Mouse (Mus musculus): ENCODE data around the gene Stap2.
A peak's percentile ranks its signal among the peaks of the same experiment; 100 is the strongest.

Stap2 gene

GRCm38 (mm10) chr17:56024931-56025330 lies 19.5 kb upstream of the Stap2 start:
- DNase-seq (ENCODE audit: low spot score): no peak

DNA sequence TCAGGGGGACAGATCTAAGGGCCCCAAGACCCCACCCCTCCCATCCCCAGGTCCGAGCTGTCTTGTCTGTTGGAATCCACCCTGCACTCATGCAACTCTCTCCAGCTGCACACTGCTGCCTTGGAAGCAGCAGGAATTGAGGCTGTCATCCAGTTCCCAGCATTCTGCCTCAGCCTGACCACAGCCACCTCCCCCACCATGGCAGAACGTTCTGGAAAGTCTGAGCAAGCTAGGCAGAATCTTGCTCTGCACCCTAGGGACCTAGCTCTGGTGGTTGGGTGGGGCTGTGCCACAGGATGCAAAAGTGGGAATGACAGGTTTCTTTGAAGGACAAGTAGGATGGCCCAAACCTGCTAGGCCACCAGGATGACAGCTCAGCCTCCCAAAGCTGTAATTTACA lies 19.1 kb upstream of the Stap2 start:
- no peak for DNase-seq (ENCODE audit: low spot score)

DNA sequence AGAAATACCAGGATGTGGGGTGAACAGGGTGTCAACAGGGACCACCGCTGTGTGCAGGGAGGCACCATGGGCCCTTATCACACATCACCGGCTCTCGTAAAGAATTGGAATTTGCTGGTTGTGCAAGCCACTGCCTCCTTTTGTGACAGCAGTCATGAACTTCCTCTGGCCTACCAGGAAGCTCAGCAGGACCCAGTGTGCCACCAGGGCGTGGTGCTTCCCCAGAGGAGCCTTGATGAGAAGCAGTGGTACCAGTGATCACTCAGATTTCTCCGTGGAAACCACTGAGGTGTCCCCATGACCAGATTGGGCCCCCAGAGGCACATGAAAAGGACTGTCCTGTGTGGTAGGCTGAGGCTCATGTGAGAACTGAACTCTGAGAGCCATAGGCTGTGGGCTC lies 18.0 kb upstream of the Stap2 start:
- DNase-seq (ENCODE audit: low spot score): peak; percentile 62

DNA sequence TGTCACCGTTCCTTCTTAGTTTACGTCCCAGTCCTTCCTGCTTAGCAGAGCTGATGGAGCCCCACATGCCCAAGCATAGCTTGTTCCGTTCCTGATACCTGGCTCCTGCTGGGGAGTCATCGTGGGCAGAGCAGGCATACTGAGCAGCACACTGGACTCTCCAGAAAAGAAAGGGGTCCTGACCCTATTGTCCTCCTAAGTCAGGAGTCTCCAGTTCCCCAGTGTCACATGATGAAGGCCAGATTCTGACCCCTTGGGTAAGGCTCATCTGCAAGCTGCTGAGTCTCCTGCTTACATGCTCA lies 17.6 kb upstream of the Stap2 start:
- no peak for DNase-seq (ENCODE audit: low spot score)

DNA sequence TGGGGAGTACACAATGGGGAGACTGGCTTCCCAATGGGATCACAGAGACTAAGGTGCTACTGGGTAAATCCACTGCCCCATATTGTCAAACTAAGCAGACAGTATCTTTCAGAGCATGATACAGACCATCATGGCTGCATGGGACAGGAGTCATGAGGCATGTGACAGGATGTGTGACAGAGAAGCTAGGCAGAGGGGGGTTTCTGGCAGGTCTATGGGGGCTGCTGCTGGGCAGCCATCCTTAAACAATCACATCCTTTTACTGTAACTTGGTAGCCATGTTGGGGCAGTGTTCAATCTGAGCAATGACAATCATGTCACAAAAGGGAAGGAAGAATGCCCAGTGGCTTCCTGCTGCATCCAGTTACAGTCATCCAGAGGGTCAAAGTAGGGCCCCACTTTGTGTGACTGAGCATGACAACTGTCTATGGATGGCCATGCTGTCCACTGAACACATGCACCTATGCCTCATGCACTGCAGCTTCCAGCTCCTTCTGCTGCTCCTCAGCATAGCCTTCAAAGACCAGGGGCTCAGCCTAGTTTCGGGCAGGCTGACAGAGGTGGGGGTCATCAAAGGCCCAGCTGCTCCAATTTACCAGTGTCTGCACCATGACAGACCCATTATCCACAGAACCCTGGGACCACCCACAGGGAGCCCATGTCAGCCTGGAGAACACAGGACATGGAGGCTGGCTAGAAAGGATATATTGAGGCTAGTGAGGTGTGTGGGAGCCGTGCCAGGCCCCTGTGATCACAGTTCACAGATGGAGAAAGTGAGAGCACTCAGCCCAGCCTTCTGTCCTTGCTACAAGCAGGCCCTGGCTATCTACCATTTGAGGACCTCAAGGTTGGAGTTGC lies 17.0 kb upstream of the Stap2 start:
- no peak for DNase-seq (ENCODE audit: low spot score)

- no peak for DNase-seq (ENCODE audit: low spot score)
Measured at GRCm38 (mm10) chr17:56021161-56021910, 16.0 kb upstream of the Stap2 start.

GRCm38 (mm10) chr17:56020400-56021084 lies 15.2 kb upstream of the Stap2 start:
- DNase-seq (ENCODE audit: low spot score): no peak

DNA sequence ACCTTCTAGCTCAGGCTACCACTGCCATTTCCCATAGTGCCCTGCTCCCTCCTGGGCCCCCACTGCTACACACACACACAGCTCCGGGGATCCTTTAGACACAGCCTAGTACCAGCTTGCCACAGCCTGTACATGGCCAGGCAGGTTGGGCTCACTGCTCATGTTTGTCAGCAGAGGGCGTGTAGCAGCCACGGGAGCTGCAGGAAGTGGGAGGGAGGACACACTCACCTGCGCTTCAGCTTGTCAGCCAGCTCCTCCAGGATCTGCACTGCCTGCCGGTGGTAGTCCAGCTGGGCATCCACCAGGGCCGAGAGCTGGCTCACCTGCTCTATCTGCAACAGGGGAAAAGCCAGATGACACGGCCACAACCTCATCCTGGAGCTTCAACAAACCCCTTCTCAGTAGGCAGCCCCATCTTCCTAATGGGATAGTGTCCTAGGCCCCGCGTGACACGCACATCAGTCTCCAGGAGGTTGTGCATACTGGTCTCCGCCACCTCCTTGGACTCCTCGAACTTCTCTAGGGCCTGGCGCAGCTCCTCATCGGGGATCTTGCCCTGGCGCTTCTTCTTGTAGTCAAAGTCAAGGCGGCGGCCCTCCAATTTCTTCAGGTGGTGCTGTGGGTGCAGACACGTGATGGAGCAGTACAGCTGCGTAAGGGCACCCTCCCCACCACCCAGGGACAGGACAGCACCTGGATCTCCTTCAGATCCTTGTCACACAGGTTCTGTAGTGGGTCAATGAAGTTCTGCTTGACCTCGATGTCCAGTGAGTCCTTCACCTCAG lies 13.2 kb upstream of the Stap2 start:
- DNase-seq (ENCODE audit: low spot score): peak; percentile 58

- no peak for DNase-seq (ENCODE audit: low spot score)
Measured at GRCm38 (mm10) chr17:56017848-56018247, 12.5 kb upstream of the Stap2 start.

DNA sequence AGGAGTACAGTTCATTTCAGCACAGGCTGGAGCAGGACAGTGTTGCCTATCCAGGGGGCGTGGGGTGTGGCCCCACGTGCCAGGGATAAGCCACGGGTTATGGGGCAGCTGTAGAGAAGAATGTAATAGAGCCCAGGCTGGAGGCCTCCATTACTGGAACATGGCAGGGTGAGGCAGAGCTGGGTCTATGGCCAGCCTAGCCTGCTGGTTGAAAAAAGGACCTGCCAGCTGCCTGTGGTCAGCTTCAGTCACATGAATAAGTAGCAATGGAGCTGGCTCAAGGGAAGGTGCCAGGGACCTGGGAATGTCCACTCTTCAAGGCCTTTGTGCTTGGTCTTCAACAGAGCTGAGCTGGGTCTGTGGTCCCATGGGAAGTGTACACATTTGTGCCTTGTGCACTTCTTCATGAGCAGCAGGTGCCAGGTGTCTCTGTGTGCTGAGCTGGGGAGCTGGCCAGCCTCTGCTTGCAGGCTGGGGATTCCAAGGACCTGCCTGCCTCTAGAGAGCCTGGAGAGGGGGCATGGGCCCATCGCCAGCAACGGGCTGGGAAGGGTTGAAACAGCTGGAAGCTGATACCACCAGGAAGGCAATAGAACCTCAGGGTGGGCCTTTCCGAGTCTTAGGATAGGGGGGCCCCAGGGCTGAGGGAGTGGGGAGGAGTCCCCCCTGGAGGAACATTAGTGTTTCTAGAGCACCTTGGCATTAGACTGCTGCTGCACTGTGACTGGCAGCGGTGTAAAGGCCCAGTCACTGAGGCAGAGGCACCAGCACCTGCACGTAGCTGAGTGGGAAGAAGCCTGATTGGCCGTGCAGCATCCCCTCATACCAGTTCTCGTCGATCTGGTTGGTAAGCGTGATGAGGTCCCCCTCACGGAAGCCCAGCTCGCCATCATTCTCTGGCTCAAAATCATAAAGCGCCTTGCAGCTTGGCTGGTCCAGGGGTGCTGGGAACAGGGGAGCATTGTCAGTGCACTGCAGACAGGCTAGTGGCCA lies 11.7 kb upstream of the Stap2 start:
- DNase-seq (ENCODE audit: low spot score): no peak

DNA sequence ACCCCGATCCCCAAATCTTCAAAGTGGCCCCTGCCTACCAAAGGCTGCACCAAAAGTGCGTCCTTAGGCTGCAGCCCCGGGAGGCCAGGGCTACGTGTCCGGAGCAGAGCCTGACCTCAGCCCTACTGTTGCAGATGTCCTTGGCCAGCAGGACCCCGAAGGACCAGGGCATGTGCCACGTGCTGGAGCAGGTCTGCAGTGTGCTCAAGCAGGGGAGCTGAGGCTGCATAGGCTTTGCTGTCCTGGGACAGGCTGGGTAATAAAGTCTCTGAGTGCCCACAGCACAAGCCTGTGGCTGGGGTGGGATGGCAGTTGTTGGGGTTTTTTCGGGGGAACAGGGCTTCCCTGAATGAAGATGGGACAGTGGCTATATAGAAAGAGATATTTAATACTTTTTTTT lies 11.0 kb upstream of the Stap2 start:
- no peak for DNase-seq (ENCODE audit: low spot score)

DNA sequence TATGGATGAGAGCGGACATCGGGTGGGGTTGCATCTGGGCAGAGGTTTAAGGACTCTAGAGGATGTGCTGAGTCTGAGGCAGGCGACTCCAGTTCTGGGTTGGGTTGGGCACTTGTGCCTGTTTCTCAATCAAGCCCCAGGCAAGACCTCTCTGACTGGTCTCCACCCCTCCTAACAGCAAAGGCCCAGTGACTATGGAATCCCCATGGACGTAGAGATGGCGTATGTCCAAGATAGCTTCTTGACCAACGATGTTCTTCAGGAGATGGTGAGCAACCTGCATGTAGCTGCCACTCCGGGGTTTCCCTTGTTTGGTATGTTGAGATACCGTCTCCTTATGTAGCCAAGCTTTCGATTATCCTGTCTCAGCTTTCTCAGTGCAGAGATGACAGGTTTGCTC lies 9.9 kb upstream of the Stap2 start:
- DNase-seq (ENCODE audit: low spot score): no peak

DNA sequence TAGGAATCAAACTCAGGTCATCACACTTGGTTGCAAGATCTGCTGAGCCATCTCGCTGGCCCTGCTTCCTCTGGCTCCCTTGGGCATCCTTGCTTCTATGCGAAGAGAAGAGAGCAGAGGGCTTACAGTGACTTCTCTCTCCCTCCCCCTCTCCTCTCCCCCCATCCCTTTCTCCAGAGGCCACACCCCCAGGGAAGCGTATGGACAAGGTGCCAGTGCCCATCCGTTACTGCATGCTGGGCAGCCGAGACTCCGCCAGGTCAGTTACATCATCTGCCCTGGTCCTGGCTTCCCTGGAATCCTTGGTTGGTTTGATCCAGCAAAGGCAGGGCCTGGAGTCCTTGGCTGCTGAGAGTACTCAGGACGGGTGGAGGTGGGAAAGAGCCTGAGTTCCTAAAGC lies 6.1 kb upstream of the Stap2 start:
- no peak for DNase-seq (ENCODE audit: low spot score)

GRCm38 (mm10) chr17:56010681-56011080 lies 5.3 kb upstream of the Stap2 start:
- DNase-seq (ENCODE audit: low spot score): peak; percentile 74

GRCm38 (mm10) chr17:56010255-56010654 lies 4.9 kb upstream of the Stap2 start:
- no peak for DNase-seq (ENCODE audit: low spot score)

DNA sequence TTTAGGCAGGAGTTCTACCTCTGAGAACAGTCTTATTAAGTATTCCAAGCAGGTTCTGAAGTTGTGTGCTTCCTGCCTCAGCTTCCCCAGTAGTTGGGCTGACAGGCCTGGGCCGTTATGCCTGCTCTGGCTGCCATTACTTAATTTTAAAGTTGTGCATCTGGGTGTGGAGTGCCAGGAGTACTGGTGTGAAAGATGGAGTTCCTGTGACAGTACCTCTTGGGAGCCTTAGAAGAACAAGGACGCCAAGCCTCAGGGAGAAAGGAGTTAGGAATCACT lies 4.5 kb upstream of the Stap2 start:
- DNase-seq (ENCODE audit: low spot score): no peak

DNA sequence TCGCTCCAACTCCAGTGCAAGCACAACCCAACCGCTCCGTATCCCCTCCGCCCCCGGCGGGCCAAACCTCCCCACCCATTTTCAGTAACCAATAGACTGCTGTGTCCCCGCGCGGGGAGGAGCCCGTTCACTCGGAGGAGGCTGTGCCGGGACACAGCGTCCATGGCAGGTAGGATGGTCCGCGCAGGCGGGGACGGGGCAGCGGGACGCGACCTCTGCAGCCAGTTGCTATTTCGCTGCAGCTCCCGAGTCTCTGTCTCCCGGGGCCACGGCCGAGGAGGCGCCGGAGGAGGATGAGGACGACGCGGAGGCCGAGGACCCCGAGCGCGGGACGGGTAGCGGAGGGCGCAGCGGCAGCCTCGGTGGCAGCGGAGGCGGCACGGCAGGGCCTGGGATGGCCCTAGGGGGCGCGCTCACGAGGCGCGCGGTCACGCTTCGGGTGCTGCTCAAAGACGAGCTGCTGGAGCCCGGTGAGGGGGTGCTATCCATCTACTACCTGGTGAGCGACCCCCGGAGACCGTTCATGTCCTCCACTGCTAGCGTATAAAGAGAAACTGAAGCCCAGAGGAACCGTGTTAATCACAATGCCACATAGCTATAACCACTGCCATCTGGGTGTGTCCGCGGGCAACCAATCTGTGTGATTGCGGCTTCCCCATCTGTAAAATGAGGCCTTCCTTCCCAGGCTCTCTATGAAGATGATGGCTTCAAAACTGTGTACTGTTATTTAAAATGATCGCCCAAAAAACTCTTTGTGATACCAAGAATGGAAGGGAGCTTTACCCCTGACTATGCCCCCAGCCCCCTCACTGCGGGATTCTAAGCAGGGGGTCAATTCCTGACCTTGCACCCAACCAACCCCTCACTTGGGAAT lies 3.9 kb upstream of the Stap2 start:
- DNase-seq (ENCODE audit: low spot score): peak; percentile 95

DNA sequence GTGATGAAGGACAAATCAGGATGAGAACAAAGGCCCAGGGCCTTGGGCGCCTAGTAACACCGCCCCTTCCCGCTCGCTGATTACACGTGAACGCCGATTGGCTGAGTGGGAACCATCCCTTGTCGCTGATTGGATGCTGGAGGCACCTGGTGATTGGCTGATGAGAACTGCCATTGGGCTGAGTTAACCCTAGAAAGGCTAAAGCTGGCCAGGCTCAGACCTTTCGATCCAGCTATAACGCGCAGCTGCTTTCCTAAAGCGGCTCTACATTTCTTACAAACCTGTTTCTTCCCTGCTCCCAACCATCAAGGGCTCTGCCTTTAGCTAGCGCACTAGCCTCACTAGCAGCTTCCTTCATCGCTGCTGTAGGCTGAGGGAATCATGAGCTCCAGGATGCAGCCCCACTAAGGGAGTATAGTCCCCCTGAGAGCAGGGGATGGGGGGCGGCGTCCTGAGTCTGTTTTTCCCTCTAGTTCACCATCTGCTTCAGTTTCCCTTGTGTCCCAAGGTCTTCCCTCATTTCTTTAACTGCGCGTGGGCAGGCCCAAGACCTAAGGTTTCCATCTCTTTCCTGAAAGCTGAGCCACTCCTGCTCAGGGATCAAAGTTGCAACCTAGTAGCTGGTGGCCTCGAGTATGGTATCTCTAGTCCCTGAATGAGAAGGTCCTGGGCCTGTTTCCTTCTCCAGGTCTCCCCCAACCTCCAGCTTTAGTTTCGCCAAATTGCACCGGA lies 3.1 kb upstream of the Stap2 start:
- peak; percentile 97 for DNase-seq (ENCODE audit: low spot score)

Data from lung, postnatal 25 days (tissue).